Mouse (Mus musculus) thymus, adult 2 months (tissue): ENCODE data around the gene Efemp2.

Source experiments
- CTCF ChIP-seq: fragments of 200-500 bp; IDR thresholded peaks from 2 replicates; pipeline ENCODE4 v1.5.1; 2012; ENCODE audit warnings: mild to moderate bottlenecking, control low read depth, low read length, moderate library complexity, borderline replicate concordance; ENCODE audit not compliant: control insufficient read depth, poor library complexity, insufficient read depth; ENCODE audit errors: extremely low read depth
- POLR2A ChIP-seq: fragments of 200-500 bp; IDR thresholded peaks from 2 replicates; pipeline ENCODE4 v1.6.1; 2012; ENCODE audit warnings: mild to moderate bottlenecking, low read length, control low read depth, moderate library complexity; ENCODE audit not compliant: control insufficient read depth, poor library complexity, insufficient read depth; ENCODE audit errors: extremely low read depth

- TF ChIP-seq CTCF (no peak), POLR2A (0 out of 2 replicates have a peak, but pooled peaks have one; percentile 22)
Measured at GRCm38 (mm10) chr19:5468374-5468773, 5.4 kb upstream of the Efemp2 start, which contains the start of gene Ctsw.
